Mouse (Mus musculus): Measurements from ENCODE around the gene Wnt5b.

Wnt5b gene

GRCm38 (mm10) chr6:119521482-119521900 lies 22.7 kb downstream of the Wnt5b start:
- no peak for DNase-seq (ENCODE audit: low spot score)

GRCm38 (mm10) chr6:119520731-119521130 lies 23.4 kb downstream of the Wnt5b start:
- DNase-seq (ENCODE audit: low spot score): no peak

- no peak for DNase-seq (ENCODE audit: low spot score)
These were observed 30.1 kb downstream of the Wnt5b start for GRCm38 (mm10) chr6:119514085-119514484.

DNA sequence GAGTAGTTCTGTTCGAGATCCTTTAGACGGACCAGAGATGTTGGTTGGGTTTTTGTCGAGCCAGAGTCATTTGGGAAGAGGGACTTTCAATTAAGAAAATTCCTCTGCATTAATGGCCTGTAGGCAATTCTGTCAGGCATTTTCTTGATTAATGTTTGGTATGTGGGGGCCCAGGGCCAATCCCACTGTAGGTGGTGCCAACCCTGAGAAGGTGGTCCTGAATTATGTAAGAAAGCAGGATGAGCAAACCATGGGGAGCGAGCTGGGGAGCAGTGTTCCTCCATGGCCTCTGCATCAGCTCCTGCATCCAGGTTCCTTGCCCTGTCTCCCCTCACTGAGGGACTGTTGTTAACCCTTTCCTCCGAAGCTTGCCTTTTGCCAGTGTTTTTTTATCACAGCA lies 30.7 kb downstream of the Wnt5b start:
- no peak for DNase-seq (ENCODE audit: low spot score)

DNA sequence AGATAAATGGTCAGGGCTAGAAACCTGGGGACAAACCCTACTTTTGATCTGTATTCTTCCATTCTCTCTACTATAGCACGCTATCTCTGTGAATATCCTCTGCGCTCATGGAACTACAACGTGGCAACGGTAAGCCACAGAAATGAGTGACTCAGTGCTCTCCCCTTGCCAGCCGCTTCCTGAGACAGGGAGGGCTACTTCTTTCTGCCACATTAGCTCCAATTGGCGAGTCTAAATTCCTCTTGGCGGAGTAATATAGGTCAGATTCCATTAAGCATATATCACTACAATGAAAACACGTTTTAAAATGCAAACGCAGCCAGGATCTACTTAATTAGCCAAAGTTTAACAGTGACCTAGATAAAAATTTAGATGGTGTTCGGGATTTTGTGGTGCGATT lies 31.4 kb downstream of the Wnt5b start:
- no peak for DNase-seq (ENCODE audit: low spot score)

GRCm38 (mm10) chr6:119509437-119510037 lies 34.6 kb downstream of the Wnt5b start:
- no peak for DNase-seq (ENCODE audit: low spot score)

GRCm38 (mm10) chr6:119508634-119509375 lies 35.3 kb downstream of the Wnt5b start:
- no peak for DNase-seq (ENCODE audit: low spot score)

DNA sequence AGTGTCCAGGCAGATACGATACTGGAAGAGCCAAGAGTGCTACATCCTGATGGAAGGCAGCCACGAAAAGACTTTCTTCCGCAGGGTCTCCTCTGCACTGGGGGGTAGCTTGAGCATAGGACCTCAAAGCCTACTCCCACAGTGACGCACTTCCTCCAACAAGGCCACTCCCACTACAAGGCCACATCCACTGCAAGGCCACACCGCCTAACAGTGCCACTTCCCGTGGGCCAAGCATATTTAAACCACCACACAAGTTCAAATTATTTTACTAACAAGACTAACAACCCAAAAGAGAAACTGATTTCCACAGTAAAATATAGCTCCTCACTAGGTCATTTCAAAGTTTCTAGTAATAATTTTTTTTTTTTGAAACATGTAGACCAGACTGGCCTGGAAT lies 35.9 kb downstream of the Wnt5b start:
- no peak for DNase-seq (ENCODE audit: low spot score)

GRCm38 (mm10) chr6:119505525-119506225 lies 38.5 kb downstream of the Wnt5b start:
- no peak for DNase-seq (ENCODE audit: low spot score)

DNA sequence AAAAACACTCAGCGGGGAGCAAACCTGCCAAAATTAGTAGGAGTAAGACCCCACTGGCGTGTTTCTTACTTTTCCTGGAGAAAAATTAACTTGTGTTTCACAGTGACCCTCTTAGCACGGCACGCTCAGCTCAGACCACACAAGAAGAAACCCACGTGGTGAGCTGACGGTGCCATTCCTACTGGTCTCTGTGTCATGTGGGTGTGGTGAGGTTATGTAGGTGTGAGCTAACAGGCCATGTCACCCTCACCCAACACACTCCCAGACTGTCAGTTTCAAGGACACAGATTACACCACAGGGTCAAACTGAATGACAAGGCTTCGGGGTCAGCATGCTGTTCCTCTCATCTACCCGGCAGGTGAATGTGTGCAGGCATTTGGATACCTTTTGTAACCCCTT lies 39.4 kb downstream of the Wnt5b start:
- no peak for DNase-seq (ENCODE audit: low spot score)

GRCm38 (mm10) chr6:119502031-119502430 lies 42.1 kb downstream of the Wnt5b start:
- no peak for DNase-seq (ENCODE audit: low spot score)

DNA sequence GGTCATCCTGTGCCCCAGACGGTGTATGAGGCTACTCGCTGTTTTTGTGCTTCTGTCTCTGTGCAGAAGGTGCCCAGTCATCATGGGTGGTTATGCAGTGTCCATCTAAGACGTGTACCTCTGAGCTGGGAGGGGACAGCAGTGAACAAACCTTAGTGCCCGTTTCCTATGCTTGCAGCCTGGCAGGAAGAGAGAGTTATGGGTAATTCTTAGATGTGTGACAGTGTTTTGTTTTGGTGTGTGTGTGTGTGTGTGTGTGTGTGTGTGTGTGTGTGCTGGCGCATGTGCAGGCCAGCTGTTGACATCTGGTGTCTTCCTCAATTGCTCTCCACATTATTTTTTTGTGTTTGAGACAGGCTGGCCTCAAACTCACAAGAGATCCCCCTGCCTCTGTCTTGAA lies 44.1 kb downstream of the Wnt5b start:
- no peak for DNase-seq (ENCODE audit: low spot score)

DNA sequence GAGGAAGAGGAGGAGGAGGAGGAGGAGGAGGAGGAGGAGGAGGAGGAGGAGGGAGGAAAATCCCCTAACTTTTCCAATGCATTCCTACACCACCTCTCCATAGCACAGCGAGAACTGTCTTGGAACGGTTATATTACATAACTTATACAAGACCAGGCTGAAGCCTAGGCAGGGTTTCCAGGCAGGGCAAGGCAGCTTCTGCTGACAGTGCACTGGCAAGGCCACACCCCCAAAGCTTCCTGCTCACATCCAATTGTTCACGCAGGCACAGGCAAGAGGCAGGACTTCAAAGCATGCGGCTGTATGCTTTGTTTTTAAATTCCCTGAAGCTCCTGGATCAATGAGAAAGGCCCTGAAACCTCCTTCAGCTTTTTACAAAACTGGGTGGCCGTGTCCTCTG lies 44.9 kb downstream of the Wnt5b start:
- DNase-seq (ENCODE audit: low spot score): no peak

- no peak for DNase-seq (ENCODE audit: low spot score)
These were observed 51.5 kb downstream of the Wnt5b start for GRCm38 (mm10) chr6:119492630-119493014.

GRCm38 (mm10) chr6:119491997-119492629 lies 52.0 kb downstream of the Wnt5b start:
- no peak for DNase-seq (ENCODE audit: low spot score)

GRCm38 (mm10) chr6:119491006-119491405 lies 53.1 kb downstream of the Wnt5b start:
- DNase-seq (ENCODE audit: low spot score): no peak

- no peak for DNase-seq (ENCODE audit: low spot score)
These were observed 53.6 kb downstream of the Wnt5b start for GRCm38 (mm10) chr6:119490549-119490948.

DNA sequence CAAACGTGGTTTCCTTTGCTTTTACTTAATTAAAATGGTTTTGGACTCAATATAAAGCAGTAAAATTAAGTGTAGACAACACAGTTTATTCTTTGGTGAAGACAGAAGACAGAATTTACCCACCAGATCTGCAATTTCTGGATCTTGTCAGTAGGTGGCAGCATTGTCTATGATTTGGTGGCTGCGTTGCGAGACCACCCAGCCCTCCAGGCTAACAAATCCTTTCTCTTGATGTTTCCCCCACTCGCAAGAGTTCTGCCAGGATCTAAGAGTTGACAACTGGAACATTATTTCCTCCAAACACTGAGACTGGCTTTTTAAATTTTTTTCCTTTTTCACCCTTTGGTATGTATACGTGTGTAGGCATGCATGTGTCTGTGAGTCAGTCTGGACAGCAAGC lies 54.4 kb downstream of the Wnt5b start:
- DNase-seq (ENCODE audit: low spot score): peak; percentile 61

- DNase-seq (ENCODE audit: low spot score): no peak
These were observed 56.5 kb downstream of the Wnt5b start for GRCm38 (mm10) chr6:119487619-119488018.

GRCm38 (mm10) chr6:119487085-119487458 lies 57.1 kb downstream of the Wnt5b start:
- no peak for DNase-seq (ENCODE audit: low spot score)

- no peak for DNase-seq (ENCODE audit: low spot score)
These were observed 57.6 kb downstream of the Wnt5b start for GRCm38 (mm10) chr6:119486381-119487084.

GRCm38 (mm10) chr6:119485486-119485885 lies 58.7 kb downstream of the Wnt5b start:
- no peak for DNase-seq (ENCODE audit: low spot score)

Measured in ovary, postnatal 14 days (tissue).